Mouse (Mus musculus): ENCODE data around the gene Hipk1. TPM values are rescaled to one million over a fixed set of nuclear protein-coding genes. Genes with fewer than 3 reads are reported as not detected.
A peak's percentile ranks its signal among the peaks of the same experiment; 100 is the strongest.
"Not testable (repeated sequence)": the region's sequence is repeated elsewhere in the genome, so short reads cannot be mapped to it uniquely, and the experiment has no call there.

The Hipk1 gene
- total RNA-seq (2021) = 10 to 100 TPM; 63.0 to 64.5 TPM
- long read RNA-seq, experiment 1, full-length matches to known transcripts = 5 of 28 reads
- long read RNA-seq, experiment 1, partial matches to known transcripts = 18 of 28 reads
- long read RNA-seq, experiment 1, other reads (novel, unspliced or antisense) = 5 of 28 reads
- long read RNA-seq, experiment 2, full-length matches to known transcripts = 3 of 20 reads
- long read RNA-seq, experiment 2, partial matches to known transcripts = 6 of 20 reads
- long read RNA-seq, experiment 2, other reads (novel, unspliced or antisense) = 11 of 20 reads

- DNase-seq (ENCODE audit: low spot score) = peak; percentile 94
Observed at GRCm38 (mm10) chr3:103791230-103792110, at the start of gene Hipk1. Hipk1 (minus strand) TSS chr3:103791563.

DNA sequence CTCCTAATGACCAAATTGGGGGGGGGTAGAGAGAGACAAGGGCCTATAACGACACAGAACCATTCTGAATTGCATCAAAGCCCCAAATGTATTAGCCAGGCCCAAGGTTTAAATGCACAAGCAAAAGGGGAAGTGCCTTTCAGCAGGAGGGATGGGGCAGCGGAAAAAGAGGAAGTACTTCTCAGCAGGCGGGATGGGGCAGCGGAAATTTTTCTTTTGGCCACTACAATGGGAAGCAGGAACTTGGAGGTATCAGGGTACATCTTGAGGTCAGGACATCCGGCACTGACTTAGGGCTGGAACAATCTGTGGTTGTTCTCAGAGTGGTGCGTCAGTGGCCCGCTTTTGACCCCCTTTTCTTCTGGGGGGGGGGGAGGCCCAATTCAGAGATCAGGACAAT lies 49.6 kb upstream of the Hipk1 start:
- not testable (repeated sequence) for DNase-seq (ENCODE audit: low spot score)

- DNase-seq (ENCODE audit: low spot score) = not testable (repeated sequence)
Observed at GRCm38 (mm10) chr3:103840195-103840594, 48.8 kb upstream of the Hipk1 start.

GRCm38 (mm10) chr3:103839711-103840110 lies 48.3 kb upstream of the Hipk1 start:
- DNase-seq (ENCODE audit: low spot score) = no peak

DNA sequence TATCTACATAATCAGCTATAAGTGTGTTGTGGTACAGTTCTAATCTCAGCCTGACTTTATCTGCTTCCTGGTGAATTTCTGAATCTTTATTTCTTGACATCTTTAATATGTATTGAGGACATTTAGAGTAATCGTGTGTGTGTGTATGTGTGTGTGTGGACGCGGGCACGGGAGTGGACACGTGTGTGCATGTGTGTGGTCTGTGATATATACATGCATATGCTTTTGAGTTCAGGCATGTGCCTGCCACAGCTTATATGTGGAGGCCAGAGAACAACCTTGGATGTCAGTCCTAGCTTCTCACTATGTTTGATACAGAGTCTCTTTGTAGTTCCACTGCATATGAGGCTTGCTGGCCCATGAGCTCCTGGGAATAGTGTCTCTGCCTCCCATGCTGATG lies 45.1 kb upstream of the Hipk1 start:
- no peak for DNase-seq (ENCODE audit: low spot score)

GRCm38 (mm10) chr3:103835951-103836310 lies 44.6 kb upstream of the Hipk1 start:
- DNase-seq (ENCODE audit: low spot score) = no peak

GRCm38 (mm10) chr3:103835272-103835950 lies 44.0 kb upstream of the Hipk1 start:
- no peak for DNase-seq (ENCODE audit: low spot score)

DNA sequence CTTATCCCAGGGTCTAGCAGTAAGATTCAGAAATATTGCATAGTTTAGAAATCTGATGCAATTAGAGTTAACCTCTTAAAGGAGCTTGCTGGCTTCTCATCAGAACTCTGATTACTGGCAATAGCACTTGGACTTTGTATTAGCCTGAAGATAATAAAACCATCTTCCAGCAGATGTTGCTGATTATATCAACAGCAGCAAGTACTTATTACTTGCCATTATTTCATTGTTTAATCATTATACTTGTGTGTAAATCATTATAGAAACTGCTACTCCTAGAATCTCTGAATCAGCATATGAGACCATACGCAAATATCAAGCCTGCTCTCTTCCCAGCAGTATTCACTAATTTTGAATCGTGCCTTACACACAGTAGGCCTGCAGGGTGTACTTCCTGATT lies 42.6 kb upstream of the Hipk1 start:
- DNase-seq (ENCODE audit: low spot score) = no peak

- DNase-seq (ENCODE audit: low spot score) = no peak
Observed at GRCm38 (mm10) chr3:103832426-103832825, 41.1 kb upstream of the Hipk1 start, which contains the start of gene Bcl2l15. Bcl2l15 (plus strand) TSS chr3:103832601.

- no peak for DNase-seq (ENCODE audit: low spot score)
Observed at GRCm38 (mm10) chr3:103831146-103831545, 39.8 kb upstream of the Hipk1 start.

DNA sequence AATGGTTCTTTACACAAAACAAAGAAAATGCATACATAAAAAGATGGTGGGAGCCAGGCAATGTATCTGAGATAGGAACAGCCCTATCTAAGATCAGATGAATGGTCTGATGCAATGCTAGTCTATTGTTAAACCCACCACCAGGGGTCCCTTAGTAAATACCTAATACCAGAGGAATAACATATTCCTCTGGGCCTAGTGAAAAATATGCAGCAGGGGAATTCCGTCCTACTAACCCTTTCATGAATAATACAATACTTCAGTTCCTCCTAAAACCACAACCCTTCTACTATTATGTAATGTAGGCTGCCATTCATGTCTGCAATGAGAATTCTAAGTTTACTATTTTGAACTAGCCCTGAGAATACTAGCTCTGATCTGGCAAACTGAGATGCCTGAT lies 39.3 kb upstream of the Hipk1 start:
- not testable (repeated sequence) for DNase-seq (ENCODE audit: low spot score)

GRCm38 (mm10) chr3:103829036-103829435 lies 37.7 kb upstream of the Hipk1 start:
- no peak for DNase-seq (ENCODE audit: low spot score)

- no peak for DNase-seq (ENCODE audit: low spot score)
Observed at GRCm38 (mm10) chr3:103827548-103827947, 36.2 kb upstream of the Hipk1 start.

GRCm38 (mm10) chr3:103810967-103811366 lies 19.6 kb upstream of the Hipk1 start:
- no peak for DNase-seq (ENCODE audit: low spot score)

DNA sequence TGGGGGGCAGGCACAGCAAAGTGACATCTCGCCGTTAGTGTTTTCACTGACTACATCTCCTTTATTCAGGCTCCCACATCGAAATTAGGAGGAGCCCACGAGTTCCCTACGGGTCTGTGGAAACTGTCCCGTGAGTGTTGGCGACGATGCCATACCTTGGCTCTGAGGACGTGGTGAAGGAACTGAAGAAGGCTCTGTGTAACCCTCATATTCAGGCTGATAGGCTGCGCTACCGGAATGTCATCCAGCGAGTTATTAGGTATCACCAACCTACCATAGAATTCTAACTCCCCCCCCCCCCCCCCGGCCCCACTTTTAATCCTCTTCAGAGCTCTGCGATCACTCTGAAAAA lies 18.4 kb upstream of the Hipk1 start:
- DNase-seq (ENCODE audit: low spot score) = no peak

GRCm38 (mm10) chr3:103808891-103809798 lies 17.8 kb upstream of the Hipk1 start, which contains the start of the genes Dclre1b, Ap4b1 and Gm43064:
Dclre1b (minus strand) TSS chr3:103809444.
Ap4b1 (plus strand) TSS chr3:103809520.
Gm43064 (plus strand) TSS chr3:103809573.
- peak; percentile 91 for DNase-seq (ENCODE audit: low spot score)

GRCm38 (mm10) chr3:103805671-103806070 lies 14.3 kb upstream of the Hipk1 start:
- DNase-seq (ENCODE audit: low spot score) = no peak

DNA sequence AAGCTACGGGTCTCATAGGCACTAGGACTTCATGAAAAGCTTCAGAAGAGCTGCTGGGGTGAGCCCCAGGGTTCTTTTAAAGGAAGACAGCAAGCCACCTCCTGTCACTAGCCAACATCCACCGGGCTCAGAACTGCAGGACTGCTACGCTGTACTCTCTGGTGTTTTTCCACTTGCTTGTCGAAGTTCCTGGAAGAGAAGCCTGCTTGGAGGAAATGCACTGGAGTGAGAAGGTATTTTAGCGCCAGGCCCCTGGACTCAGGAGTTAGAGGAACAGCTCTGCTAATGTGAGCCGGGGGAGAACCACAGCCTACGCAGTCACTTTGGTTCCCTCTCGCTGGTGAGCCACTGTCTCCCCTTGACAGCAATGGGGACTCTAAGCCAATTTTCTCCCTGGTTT lies 11.5 kb upstream of the Hipk1 start:
- DNase-seq (ENCODE audit: low spot score) = no peak

GRCm38 (mm10) chr3:103801631-103802531 lies 10.5 kb upstream of the Hipk1 start:
- DNase-seq (ENCODE audit: low spot score) = peak; percentile 87

DNA sequence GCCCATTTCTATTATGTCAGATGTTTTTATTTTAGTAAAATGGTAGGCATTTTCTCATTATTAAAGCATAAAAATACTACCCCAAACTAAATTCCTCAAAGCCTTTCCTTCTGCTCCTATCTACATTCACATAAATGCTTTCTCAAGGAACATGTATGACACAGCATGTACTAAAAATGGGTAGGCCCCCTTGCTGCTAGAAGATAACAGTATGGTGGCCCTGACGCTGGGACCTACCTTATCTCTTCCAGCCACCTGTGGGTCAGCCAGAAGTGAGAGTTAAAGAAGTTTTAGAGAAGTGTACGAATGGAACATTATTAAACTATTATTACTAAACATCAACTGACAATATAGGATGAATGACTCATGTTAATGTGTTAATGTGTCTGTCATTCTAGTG lies 8.1 kb upstream of the Hipk1 start:
- DNase-seq (ENCODE audit: low spot score) = no peak
